Mouse (Mus musculus) limb, embryonic 12.5 days (tissue): ENCODE measurements around the gene Tmub1. TPM values are rescaled to one million over a fixed set of nuclear protein-coding genes. Genes with fewer than 3 reads are reported as not detected.

Source experiments
- ATAC-seq: fragments of 200-750 bp; cut with Nextera tagmentation; 2 replicates; pipeline ENCODE4 v1.8.0; 2017; ENCODE audit warnings: low read depth, moderate TSS enrichment; ENCODE audit not compliant: insufficient number of reproducible peaks, insufficient read depth, low FRiP score, low TSS enrichment
- H3K27ac ChIP-seq: fragments of 300-500 bp; sonication (generic); 2 replicates; pipeline ENCODE4 v1.5.1; 2016; ENCODE audit warnings: mild to moderate bottlenecking, moderate library complexity
- H3K27me3 ChIP-seq: fragments of 300-500 bp; sonication (generic); 2 replicates; pipeline ENCODE4 v1.6.1; 2016; ENCODE audit warnings: mild to moderate bottlenecking, moderate library complexity
- H3K36me3 ChIP-seq: fragments of 300-500 bp; sonication (generic); 2 replicates; pipeline ENCODE4 v1.6.1; 2016; ENCODE audit warnings: mild to moderate bottlenecking, moderate library complexity
- H3K4me1 ChIP-seq: fragments of 300-500 bp; sonication (generic); replicated peaks from 2 replicates; pipeline ENCODE4 v1.6.1; 2016
- H3K4me2 ChIP-seq: fragments of 300-500 bp; sonication (generic); 2 replicates; pipeline ENCODE4 v1.6.1; 2016; ENCODE audit warnings: mild to moderate bottlenecking, moderate library complexity
- H3K4me3 ChIP-seq: fragments of 300-500 bp; sonication (generic); replicated peaks from 2 replicates; pipeline ENCODE4 v1.5.1; 2016; ENCODE audit warnings: mild to moderate bottlenecking
- H3K9ac ChIP-seq: fragments of 300-500 bp; sonication (generic); replicated peaks from 2 replicates; pipeline ENCODE4 v1.6.1; 2016; ENCODE audit warnings: mild to moderate bottlenecking, moderate library complexity
- H3K9me3 ChIP-seq: fragments of 300-500 bp; sonication (generic); 2 replicates; pipeline ENCODE4 v1.6.1; 2016; ENCODE audit warnings: mild to moderate bottlenecking, moderate library complexity
- WGBS: fragments of 180-500 bp; shearing (Covaris S2); methylation state at CpG from one replicate; pipeline ENCODE4 v1.1.7; 2016; 5-methylcytosine and 5-hydroxymethylcytosine counted together
- polyA plus RNA-seq: library from polyadenylated mRNA; unstranded; fragments of >200 nt; fragmentation: Nextera tagmentation; extraction: Ambion mirVana; gene quantifications from 2 replicates; pipeline ENCODE4 v1.2.1, GENCODE M21; 2016

Gene Tmub1
- polyA plus RNA-seq: 21.0 and 21.8 TPM in 2 replicates

DNA sequence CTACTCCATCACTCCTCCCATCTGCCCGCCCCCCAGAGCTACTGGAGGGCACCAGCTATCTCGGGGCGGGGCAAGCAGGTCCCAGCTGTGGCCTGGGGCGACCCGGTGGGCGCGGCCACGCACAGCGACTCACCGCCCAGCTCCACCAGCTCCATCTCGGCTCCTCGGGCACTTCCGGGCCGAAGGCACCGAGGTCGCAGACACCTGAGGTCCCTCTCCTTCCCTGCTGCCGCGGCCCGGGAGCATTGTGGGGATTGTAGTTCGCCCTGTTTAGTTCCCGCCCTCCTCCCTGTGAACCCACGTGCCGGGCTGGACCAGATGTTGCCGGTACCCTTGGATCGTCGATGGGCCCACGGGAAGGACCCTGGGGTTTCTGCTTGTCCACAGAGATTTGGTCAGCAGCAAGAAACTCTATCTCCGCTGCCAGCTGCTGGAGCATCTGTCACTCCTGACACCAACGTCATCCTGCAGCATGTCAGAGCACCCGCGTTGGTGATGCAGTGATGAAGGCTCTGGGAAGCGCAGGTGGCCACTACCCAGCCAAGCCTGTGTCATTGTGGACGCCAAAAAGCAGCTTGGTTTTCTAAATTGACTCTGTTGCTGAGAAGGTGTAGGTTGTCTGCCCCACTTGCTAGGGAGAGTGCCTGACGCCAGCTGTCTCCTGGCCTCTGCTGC is at the start of gene Tmub1:
Gene Tmub1, minus strand, starts transcription at position 231 of the 675 bp plus-strand sequence.
- peaks cover 27% of the 10 kb centered on the region for H3K4me1 ChIP-seq
- ATAC-seq: peak; percentile 52; the same call in 1 of the 2 replicates

DNA sequence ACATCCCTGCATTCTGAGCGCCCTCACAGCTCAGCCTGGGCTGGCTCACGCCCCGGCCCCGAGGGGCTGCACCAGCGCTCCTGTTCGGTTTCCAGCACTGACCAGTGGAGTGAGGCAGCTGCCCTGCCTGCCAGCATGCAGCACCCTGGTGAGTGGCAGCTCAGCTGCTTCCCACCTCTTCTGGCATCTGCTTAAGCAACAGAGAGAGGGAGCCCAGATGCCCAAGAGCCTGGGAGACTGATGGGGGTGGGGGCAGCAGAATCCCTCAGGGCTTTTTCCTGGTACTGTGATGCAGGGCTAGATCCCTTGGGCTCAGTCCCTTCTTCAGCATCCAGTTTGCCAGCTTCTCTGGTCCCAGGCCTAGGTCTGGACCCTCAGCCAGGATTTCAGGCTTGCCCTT is 49.1 kb upstream of the Tmub1 start:
- Histone ChIP-seq H3K9me3 (no peaks in the 10 kb centered on the region), H3K27ac (no peak overlapping the region), H3K36me3 (peaks cover 100% of the 10 kb centered on the region), H3K4me2 (no peak overlapping the region), H3K27me3 (no peaks in the 10 kb centered on the region), H3K4me3 (no peak overlapping the region), H3K4me1 (no peaks in the 10 kb centered on the region), H3K9ac (0 out of 2 replicates have a peak overlapping the region, but pooled peaks have one; percentile 9)
- WGBS: 69% methylated on average over 6 of the region's 6 CpGs
- no peak for ATAC-seq

More for the DNA sequence above, at the start of gene Tmub1:
- Histone ChIP-seq H3K27ac (peak within 1 kb of the TSS; percentile 62; the same call in 1 of the 2 replicates), H3K4me3 (peak within 1 kb of the TSS; percentile 63), H3K4me2 (peak within 1 kb of the TSS; percentile 72), H3K36me3 (peaks cover 19% of the 10 kb centered on the region), H3K27me3 (no peaks in the 10 kb centered on the region), H3K9ac (peak within 1 kb of the TSS; percentile 60), H3K9me3 (no peaks in the 10 kb centered on the region)
- WGBS: 3% methylated on average over 34 of the region's 34 CpGs

DNA sequence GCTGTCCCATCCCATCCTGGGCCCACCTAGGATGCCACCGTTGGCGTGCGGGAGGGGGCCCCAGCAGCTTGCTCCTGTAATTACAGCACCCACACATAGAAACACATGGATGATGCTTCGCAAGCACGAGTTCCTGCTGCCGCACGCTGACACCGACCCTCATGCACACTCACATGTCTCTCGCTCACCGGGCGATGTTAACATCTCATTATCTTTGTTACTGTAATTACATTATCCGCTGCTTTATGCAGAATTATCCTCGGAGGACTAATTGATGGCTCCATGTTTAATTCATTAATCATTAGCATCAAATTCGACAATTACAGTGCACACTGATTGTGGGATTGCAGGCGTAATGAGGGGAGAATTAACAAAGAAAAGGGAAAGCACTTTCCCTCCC is 47.4 kb upstream of the Tmub1 start:
- no peak overlapping the region for H3K4me2 ChIP-seq
- H3K27me3 ChIP-seq: no peaks in the 10 kb centered on the region
- no peak overlapping the region for H3K27ac ChIP-seq
- peaks cover 100% of the 10 kb centered on the region for H3K36me3 ChIP-seq
- no peak overlapping the region for H3K9ac ChIP-seq
- H3K4me1 ChIP-seq: peaks cover 9% of the 10 kb centered on the region
- ATAC-seq: no peak
- H3K4me3 ChIP-seq: no peak overlapping the region
- WGBS: 91% methylated on average over 15 of the region's 15 CpGs
- H3K9me3 ChIP-seq: no peaks in the 10 kb centered on the region

DNA sequence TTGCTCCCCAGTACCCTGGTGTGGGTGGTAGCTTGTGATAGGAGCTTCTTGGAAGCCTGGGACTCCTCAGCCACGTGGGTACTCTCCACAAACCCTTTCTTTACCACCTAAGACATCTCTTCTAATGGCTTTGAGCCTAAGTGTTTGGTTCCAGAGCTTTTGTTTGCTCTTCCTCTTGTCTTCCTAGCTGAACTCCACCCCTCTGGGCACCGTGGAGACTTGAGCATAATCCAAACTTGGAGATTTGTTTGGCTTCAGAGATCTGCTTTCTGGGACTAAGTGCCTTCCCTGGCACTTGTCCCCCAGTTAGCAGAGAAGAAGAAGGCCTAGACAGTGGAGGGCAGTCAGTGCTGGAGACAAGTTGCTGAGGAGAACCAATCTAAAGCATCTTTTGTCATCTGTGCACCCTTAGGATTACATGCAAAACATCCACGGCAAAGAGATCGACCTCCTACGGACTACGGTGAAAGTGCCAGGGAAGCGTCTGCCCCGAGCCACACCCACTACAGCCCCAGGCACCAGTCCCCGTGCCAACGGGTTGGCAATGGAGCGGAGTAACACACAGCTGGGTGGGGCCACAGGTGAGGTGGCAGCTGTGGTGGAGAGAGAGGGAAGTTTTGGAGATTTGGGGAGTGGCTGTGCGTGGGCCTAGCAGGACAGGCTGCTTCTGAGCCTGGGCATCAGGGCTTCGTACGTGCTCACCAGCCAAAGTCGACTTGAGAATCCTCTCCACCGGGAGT is 45.1 kb upstream of the Tmub1 start:
- WGBS: 90% methylated on average over 16 of the region's 16 CpGs
- ATAC-seq: no peak

DNA sequence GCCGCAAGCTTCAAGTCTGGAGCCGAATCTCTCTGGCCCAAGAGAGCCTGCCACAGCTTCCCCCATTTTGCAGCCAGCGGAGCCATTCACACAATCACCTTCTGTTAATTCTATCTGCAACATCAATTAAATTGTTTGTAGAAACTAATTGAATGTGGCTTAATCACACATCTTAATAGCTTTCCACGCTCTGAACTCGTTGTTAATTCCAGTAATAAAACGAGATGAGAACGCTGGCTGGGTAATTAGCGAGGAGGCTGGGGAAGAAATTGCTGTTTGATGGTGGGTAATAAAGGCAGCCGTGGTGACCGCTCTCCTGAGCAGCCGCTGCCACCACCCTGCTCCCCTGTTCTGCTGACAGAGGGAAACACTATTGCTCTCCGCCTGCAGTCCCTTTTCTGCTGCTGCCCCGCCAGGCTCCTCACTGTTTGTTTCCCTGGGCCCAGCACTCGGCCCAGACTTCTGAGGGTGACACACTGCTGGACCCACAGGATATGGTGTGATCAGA is 42.8 kb upstream of the Tmub1 start:
- Histone ChIP-seq H3K27ac (peak overlapping the region; percentile 46; the same call in 1 of the 2 replicates), H3K4me1 (peaks cover 32% of the 10 kb centered on the region), H3K4me3 (no peak overlapping the region), H3K4me2 (no peak overlapping the region), H3K9ac (no peak overlapping the region), H3K9me3 (no peaks in the 10 kb centered on the region), H3K27me3 (no peaks in the 10 kb centered on the region), H3K36me3 (peaks cover 92% of the 10 kb centered on the region)
- ATAC-seq: no peak
- 25% methylated on average over 14 of the region's 14 CpGs for WGBS

More for the DNA sequence above, 45.1 kb upstream of the Tmub1 start:
- no peak overlapping the region for H3K4me2 ChIP-seq
- H3K9ac ChIP-seq: no peak overlapping the region
- H3K36me3 ChIP-seq: peaks cover 100% of the 10 kb centered on the region
- H3K9me3 ChIP-seq: no peaks in the 10 kb centered on the region
- H3K27me3 ChIP-seq: no peaks in the 10 kb centered on the region
- H3K4me3 ChIP-seq: no peak overlapping the region
- H3K27ac ChIP-seq: no peak overlapping the region
- H3K4me1 ChIP-seq: peaks cover 22% of the 10 kb centered on the region

DNA sequence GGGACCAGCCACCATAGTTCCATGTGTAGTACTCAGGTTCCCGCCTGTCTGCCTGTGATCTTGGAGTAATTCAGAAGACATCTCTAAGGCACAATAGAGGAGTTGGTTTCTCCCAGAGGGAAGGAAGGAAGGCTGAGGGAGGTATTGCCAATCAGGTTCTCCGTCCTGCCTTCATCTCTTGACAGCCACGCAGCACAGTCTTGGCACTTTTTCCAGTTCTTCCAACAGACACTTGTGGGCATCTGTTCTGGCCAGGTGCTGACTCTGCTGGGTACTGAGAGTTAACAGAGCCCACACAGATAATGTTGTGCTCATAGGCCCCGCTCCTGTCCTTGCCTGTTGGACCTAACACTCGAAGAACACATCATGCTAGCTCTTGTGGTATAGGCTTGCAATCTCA is 39.1 kb upstream of the Tmub1 start:
- no peak for ATAC-seq
- Histone ChIP-seq H3K4me1 (peaks cover 66% of the 10 kb centered on the region), H3K36me3 (peaks cover 86% of the 10 kb centered on the region), H3K4me2 (no peak overlapping the region), H3K27ac (no peak overlapping the region), H3K4me3 (no peak overlapping the region), H3K27me3 (peaks cover 9% of the 10 kb centered on the region; the same call in 1 of the 2 replicates), H3K9ac (no peak overlapping the region), H3K9me3 (no peaks in the 10 kb centered on the region)
- WGBS: 87% methylated on average over 5 of the region's 5 CpGs

DNA sequence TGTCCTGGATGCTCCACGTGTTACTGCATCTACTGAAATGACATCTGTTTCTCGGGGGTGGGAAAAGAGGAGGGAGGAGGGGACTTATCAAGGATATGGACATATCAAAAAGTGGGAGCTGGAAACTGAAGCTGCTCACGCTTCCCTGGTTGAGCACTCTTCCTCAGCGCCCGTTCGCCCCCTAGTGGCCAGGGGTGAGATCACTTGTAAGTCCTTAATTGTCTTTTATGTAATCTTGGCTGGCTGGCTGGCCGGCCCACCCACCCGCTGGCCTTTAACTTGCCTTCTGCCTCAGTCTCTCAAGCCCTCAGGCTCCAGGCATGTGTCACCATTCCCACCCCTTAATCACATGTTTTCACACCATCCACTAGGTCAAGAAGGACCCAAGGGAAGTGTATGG is 38.4 kb upstream of the Tmub1 start:
- WGBS: 7% methylated on average over 8 of the region's 8 CpGs
- H3K27me3 ChIP-seq: peaks cover 9% of the 10 kb centered on the region; the same call in 1 of the 2 replicates
- no peak overlapping the region for H3K4me2 ChIP-seq
- H3K4me1 ChIP-seq: peaks cover 72% of the 10 kb centered on the region
- H3K27ac ChIP-seq: no peak overlapping the region
- H3K9ac ChIP-seq: no peak overlapping the region
- H3K4me3 ChIP-seq: no peak overlapping the region
- H3K9me3 ChIP-seq: no peaks in the 10 kb centered on the region
- ATAC-seq: no peak
- peaks cover 86% of the 10 kb centered on the region for H3K36me3 ChIP-seq

DNA sequence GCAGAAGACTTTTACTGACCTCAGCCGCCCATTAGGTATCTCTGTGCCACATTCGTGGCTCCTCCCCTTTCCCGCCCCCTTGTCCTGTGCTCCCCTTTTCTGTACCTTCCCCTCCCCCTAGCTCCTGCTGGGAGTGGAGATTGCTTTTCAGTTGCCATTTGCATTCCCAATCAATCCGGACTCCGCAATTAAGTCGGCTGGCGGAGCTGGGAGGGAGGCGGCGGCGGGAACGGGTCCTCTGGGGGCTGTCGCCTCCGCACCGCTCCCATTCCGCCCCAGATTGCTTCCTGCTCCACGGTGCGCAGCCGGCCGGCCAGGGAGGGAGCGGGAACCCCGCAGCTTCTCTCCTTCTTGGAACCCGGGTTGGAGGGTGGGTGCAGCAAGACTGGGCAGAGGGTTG is 37.3 kb upstream of the Tmub1 start:
- Histone ChIP-seq H3K27me3 (peaks cover 9% of the 10 kb centered on the region; the same call in 1 of the 2 replicates), H3K4me1 (peaks cover 65% of the 10 kb centered on the region), H3K4me2 (peak overlapping the region; percentile 52), H3K27ac (peak overlapping the region; percentile 56), H3K36me3 (peaks cover 86% of the 10 kb centered on the region), H3K4me3 (peak overlapping the region; percentile 23), H3K9ac (peak overlapping the region; percentile 45; the same call in 1 of the 2 replicates), H3K9me3 (no peaks in the 10 kb centered on the region)
- no peak for ATAC-seq
- WGBS: 11% methylated on average over 22 of the region's 22 CpGs

DNA sequence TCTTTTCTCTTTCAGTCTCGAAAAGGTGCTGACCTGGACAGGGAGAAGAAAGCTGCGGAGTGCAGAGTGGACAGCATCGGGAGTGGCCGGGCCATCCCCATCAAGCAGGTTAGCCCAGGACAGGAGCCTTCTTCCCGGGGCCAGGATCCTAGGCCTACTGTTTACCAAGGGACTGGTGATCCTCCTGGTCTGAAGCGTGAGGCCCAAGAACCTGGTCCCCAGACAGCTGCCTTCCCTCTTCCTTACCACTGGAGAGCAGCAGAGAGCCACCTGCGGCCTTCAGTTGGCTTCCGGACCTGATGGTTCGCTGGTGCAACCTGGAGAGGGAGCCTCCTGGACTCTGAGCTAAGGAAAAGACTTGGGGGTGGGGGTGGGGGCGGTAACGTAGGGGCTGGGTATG is 35.7 kb upstream of the Tmub1 start:
- WGBS: 22% methylated on average over 11 of the region's 11 CpGs
- Histone ChIP-seq H3K9ac (no peak overlapping the region), H3K27me3 (peaks cover 9% of the 10 kb centered on the region; the same call in 1 of the 2 replicates), H3K9me3 (no peaks in the 10 kb centered on the region), H3K4me1 (peaks cover 53% of the 10 kb centered on the region), H3K4me3 (no peak overlapping the region), H3K4me2 (no peak overlapping the region), H3K36me3 (peaks cover 86% of the 10 kb centered on the region), H3K27ac (peak overlapping the region; percentile 50; the same call in 1 of the 2 replicates)
- ATAC-seq: peak; percentile 12; the same call in 1 of the 2 replicates

DNA sequence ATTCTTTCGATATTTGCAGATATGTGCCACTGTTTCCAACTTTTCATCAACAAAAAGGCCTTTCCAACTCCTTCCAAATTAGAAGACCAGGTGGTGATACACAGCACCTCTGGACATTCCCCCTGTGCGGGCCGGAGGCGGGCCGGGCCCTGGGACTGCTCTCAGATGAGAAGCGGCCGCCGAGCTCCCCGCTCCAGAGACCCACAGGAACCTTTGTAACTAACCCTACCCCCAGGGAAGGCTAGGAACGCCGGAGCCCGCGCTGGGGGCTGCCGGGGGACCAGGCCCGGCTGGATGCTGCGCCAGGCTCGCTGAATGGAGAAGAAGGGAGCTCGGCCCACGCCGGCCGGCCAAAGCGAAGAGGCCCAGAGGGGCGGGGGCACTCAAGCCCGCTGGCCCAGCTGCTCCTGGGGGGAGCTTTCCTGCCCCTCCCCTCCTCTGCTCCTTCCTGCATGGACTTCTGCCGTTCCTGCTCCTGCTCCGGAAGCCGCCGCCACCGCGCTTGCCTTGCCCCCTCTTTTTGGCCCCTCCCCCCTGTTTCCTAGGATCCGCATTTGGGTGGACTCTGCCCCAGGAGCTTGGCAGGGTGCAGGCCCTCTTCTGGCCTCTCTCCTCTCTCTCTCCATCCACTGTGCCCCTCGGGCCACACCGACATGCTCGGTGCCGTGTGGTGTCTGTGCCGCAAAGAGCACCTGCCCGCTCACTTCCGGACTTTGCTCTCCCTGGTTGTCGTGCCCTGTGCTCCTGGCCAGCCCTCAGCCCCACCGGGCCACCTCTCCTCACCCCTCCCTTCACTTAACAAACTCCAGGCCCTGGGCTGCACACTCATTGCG is 34.8 kb upstream of the Tmub1 start:
- H3K27me3 ChIP-seq: peaks cover 9% of the 10 kb centered on the region; the same call in 1 of the 2 replicates
- no peaks in the 10 kb centered on the region for H3K9me3 ChIP-seq
- H3K9ac ChIP-seq: no peak overlapping the region; the same call in 1 of the 2 replicates
- peak overlapping the region; percentile 50 for H3K27ac ChIP-seq
- H3K4me2 ChIP-seq: 0 out of 2 replicates have a peak overlapping the region, but pooled peaks have one; percentile 4
- H3K36me3 ChIP-seq: peaks cover 86% of the 10 kb centered on the region
- WGBS: 47% methylated on average over 41 of the region's 41 CpGs
- no peak overlapping the region for H3K4me3 ChIP-seq
- no peak for ATAC-seq
- peaks cover 53% of the 10 kb centered on the region for H3K4me1 ChIP-seq
